Comparison of ENCODE assay signal across 27 mouse cellular contexts in genomic region chr3:131248444-131248843, GRCm38 (mm10). TPM values are rescaled to one million over a fixed set of nuclear protein-coding genes. Genes with fewer than 3 reads are reported as not detected.
"Had no signal": no experiment of that assay in that cellular context is flagged by ENCODE, and none has a peak within 500 bp of the region (broad histone marks: within the 10 kb centered on the region; RNA-seq: fewer than 3 reads in every experiment).

No protein-coding gene starts in this region.

- ATAC-seq: midbrain, embryonic 13.5 days; midbrain, embryonic 16.5 days had no signal

- H3K4me2 ChIP-seq: kidney, embryonic 15.5 days; lung, embryonic 15.5 days; midbrain, embryonic 13.5 days; neural tube, embryonic 13.5 days had no signal

- H3K36me3 ChIP-seq: midbrain, embryonic 13.5 days; neural tube, embryonic 13.5 days had no signal

- H3K27me3 ChIP-seq: kidney, embryonic 15.5 days; lung, embryonic 15.5 days; megakaryocyte, embryonic 14.5 days; midbrain, embryonic 13.5 days; neural tube, embryonic 13.5 days had no signal

- DNase-seq: kidney, adult 11 months; kidney, adult 8-10 months; kidney, postnatal 10 days; kidney, postnatal 36 days; layer of hippocampus, postnatal 36 days; lung, adult 18-20 months; lung, postnatal 10 days; lung, postnatal 36 days; right cerebral cortex, adult 18-20 months; right cerebral cortex, postnatal 14 days; right cerebral cortex, postnatal 4 days; thymus, adult 2 months; thymus, postnatal 14 days; thymus, postnatal 4 days had no signal

- H3K9me3 ChIP-seq: kidney, embryonic 15.5 days; lung, embryonic 15.5 days; midbrain, embryonic 10.5 days; midbrain, embryonic 13.5 days; neural tube, embryonic 13.5 days had no signal

- H3K4me3 ChIP-seq: kidney, embryonic 15.5 days; left cerebral cortex, adult 2 months; lung, embryonic 15.5 days; megakaryocyte, embryonic 14.5 days; midbrain, embryonic 10.5 days; midbrain, embryonic 13.5 days; myocyte; neural tube, embryonic 13.5 days had no signal

- H3K4me1 ChIP-seq: kidney, embryonic 15.5 days; midbrain, embryonic 10.5 days; midbrain, embryonic 13.5 days had no signal

- H3K27ac ChIP-seq: kidney, embryonic 15.5 days; left cerebral cortex, adult 2 months; liver, embryonic 14.5 days; lung, embryonic 15.5 days; midbrain, embryonic 10.5 days; midbrain, embryonic 13.5 days; neural tube, embryonic 13.5 days; stomach, postnatal 0 days had no signal

- H3K9ac ChIP-seq: kidney, embryonic 15.5 days; liver, embryonic 14.5 days; lung, embryonic 15.5 days; midbrain, embryonic 13.5 days; neural tube, embryonic 13.5 days had no signal

RNA-seq across cellular contexts. Expression of gene Cyp2u1, which starts 54.6 kb away (rescaled TPM):
- total RNA-seq: monocyte, adult 5-6 weeks; neutrophil, adult 5-6 weeks had no signal
